Mouse (Mus musculus) ES-E14 (cell line): ENCODE results near the gene Hexim2.

Source experiments
- HCFC1 ChIP-seq: IDR thresholded peaks from 2 replicates; pipeline ENCODE4 v1.6.1; 2012; ENCODE audit warnings: low read length, inconsistent platforms, borderline replicate concordance; ENCODE audit not compliant: insufficient read depth
- MAFK ChIP-seq: IDR thresholded peaks from 2 replicates; pipeline ENCODE4 v1.6.1; 2014; ENCODE audit warnings: mild to moderate bottlenecking, low read depth, low read length, inconsistent platforms; ENCODE audit not compliant: insufficient read depth
- ZNF384 ChIP-seq: IDR thresholded peaks from 2 replicates; pipeline ENCODE4 v1.6.1; 2012; ENCODE audit warnings: low read depth, low read length, inconsistent platforms

DNA sequence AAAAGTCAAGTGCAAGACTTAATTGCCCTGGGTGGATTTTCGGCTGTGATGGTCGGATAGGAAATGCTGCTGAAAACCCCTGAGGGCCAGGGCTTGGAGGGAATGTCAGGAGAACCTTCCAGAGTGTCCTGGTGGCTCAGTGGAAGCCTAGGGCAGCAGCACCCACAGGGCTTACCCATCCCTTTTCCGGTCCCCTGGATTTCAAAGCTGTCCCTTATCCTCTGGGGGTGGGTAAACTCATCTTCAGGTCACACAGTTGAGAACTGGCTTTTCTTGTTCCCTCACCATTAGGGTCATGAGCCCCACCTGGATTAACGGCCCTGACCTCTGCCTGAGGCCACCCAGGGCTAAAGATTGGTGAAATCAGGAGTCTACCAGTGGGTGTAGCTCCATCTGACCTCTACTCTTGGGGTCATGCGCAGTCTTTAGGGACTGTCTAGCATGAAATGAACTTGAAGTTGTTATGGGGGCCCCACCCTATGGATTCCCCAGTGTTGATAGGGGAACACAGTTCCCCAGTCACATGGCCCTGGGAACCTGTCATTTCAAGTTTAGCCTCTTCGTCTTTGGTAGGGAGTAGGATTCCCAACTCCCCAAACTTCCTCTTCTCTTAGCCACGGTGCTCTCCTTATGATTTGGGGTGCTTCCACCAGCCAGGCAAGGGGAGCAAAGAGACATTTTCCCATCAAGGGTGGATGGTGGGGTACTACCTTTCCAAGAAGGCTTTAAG, 41.0 kb downstream of the Hexim2 start:
- TF ChIP-seq ZNF384 (no peak), HCFC1 (no peak), MAFK (no peak)
